Mouse (Mus musculus): ENCODE data around the gene F3. TPM values are rescaled to one million over a fixed set of nuclear protein-coding genes. Genes with fewer than 3 reads are reported as not detected.

F3 gene
- polyA plus RNA-seq, 1 experiment from 2014 or later, result 7.0 TPM

DNA sequence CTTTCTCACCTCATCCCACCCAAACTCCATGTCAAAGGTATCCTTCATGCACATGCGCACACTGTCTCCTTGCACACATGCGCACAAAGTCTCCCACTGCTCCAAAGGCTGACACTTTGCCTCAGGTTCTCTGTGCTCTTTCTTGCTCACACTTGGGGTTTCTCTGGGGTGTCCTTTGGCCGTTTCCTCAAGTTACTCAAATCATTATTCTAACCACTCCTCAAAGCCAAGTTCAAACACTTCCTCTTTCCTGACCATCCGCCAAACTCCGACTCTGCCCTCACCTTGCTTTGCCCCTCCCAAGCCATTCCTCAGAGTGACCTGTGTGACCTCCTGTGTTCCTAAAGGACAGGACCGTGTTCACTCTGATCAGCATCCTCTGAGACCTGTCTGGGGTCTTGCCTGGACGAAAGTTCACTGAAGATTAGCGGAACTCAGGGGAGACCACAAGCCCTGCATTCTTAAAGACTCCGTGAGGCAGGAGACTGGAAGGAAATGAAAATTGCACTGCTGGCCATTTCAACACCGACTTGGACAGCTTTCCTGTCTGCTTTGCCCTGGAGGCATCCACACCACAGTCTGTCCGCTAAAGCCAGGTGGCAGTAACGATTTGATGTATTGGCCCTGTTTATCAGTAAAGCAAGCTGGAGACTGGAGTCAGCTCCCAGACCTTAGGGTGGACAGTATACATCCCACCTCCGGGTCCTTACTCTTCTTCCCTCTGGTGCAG, 30.2 kb upstream of the F3 start:
- Histone ChIP-seq H3K4me2 (replicated peaks) (no peak overlapping the region), H3K9ac (no peak overlapping the region), H3K27me3 (replicated peaks) (no peaks in the 10 kb centered on the region), H3K36me3 (no peaks in the 10 kb centered on the region), H3K4me3 (no peak overlapping the region), H3K4me1 (no peaks in the 10 kb centered on the region), H3K9me3 (no peaks in the 10 kb centered on the region), H3K27ac (no peak overlapping the region)
- no peak for ATAC-seq (ENCODE audit: low FRiP score, low read depth)
- 82% methylated on average over 13 of the region's 13 CpGs for WGBS

DNA sequence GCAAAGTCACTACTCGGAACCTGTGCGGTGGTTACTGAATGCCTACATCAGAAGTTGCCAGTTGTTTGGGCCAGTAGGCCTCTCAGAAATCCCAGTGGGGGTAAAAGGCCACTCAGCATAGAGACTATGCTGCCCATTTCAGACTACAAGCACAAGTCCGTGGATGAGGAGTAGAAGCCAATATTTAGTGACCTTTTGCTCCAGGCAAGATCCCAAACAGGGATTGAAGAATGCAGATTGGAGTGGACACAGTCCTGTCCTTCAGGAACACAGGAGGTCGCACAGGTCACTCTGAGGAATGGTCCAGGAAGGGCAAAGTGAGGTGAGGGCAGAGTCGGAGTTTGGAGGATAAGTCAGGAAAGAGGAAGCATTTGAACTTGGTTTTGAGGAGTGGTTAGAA, 29.6 kb upstream of the F3 start:
- Histone ChIP-seq H3K9me3 (no peaks in the 10 kb centered on the region), H3K4me1 (no peaks in the 10 kb centered on the region)
- WGBS, result 89% methylated on average over 5 of the region's 5 CpGs

DNA sequence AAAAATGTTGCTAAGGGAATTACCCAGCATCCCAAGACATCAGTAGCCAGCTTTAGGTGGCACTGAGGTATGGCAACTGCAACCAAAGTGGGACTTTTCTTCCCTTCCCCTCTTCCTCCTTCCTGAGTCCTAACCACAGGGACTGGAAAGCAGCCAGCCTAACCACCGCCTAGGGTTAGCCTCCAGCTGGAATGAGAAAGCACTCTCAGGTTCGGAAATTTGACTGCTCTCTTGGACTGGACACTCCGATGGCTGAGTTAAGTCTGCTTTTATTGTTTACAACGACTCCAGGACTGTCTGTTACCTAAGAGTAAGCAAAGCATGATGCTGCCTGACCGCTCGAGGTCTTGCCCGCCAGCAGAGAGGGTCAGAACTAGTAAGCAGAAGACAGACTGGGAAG, 26.2 kb upstream of the F3 start:
- H3K27me3 ChIP-seq (replicated peaks), result no peaks in the 10 kb centered on the region
- no peak for ATAC-seq (ENCODE audit: low FRiP score, low read depth)
- no peak overlapping the region for H3K9ac ChIP-seq
- no peak overlapping the region for H3K4me2 ChIP-seq (replicated peaks)
- WGBS, result 92% methylated on average over 7 of the region's 7 CpGs
- peaks cover 23% of the 10 kb centered on the region for H3K4me1 ChIP-seq
- H3K36me3 ChIP-seq, result no peaks in the 10 kb centered on the region
- H3K9me3 ChIP-seq, result no peaks in the 10 kb centered on the region
- H3K4me3 ChIP-seq, result no peak overlapping the region
- no peak overlapping the region for H3K27ac ChIP-seq

More for the DNA sequence above, 29.6 kb upstream of the F3 start:
- Histone ChIP-seq H3K36me3 (no peaks in the 10 kb centered on the region), H3K27ac (no peak overlapping the region), H3K4me3 (no peak overlapping the region), H3K9ac (no peak overlapping the region), H3K27me3 (replicated peaks) (no peaks in the 10 kb centered on the region), H3K4me2 (replicated peaks) (no peak overlapping the region)
- ATAC-seq (ENCODE audit: low FRiP score, low read depth), result no peak

DNA sequence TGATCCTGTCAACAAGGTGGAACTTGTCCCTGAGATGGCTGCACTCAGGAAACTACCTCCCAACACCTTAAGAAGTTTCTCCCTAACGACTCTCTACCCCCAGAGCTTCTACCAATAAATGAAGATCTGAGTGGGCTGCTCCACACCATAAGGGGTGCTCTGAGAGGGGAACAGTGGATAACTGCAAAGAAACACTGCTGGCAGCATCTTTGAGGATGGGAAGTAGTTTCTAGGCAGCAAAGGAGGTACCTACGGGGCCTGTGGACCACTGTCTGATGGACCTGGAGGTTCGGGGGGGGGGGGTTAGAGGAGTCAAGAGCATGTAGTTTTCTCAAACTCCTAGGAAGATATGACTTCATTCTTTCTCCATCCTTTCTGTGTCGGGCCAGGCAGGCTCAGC, 23.9 kb upstream of the F3 start:
- H3K4me3 ChIP-seq, result no peak overlapping the region
- peaks cover 23% of the 10 kb centered on the region for H3K4me1 ChIP-seq
- H3K36me3 ChIP-seq, result no peaks in the 10 kb centered on the region
- ATAC-seq (ENCODE audit: low FRiP score, low read depth), result 0 out of 2 replicates have a peak, but pooled peaks have one; percentile 3
- no peak overlapping the region for H3K9ac ChIP-seq
- no peaks in the 10 kb centered on the region for H3K9me3 ChIP-seq
- H3K4me2 ChIP-seq (replicated peaks), result no peak overlapping the region
- no peaks in the 10 kb centered on the region for H3K27me3 ChIP-seq (replicated peaks)
- H3K27ac ChIP-seq, result peak overlapping the region; percentile 69; the same call in 1 of the 2 replicates
- WGBS, result 78% methylated on average over 4 of the region's 4 CpGs

DNA sequence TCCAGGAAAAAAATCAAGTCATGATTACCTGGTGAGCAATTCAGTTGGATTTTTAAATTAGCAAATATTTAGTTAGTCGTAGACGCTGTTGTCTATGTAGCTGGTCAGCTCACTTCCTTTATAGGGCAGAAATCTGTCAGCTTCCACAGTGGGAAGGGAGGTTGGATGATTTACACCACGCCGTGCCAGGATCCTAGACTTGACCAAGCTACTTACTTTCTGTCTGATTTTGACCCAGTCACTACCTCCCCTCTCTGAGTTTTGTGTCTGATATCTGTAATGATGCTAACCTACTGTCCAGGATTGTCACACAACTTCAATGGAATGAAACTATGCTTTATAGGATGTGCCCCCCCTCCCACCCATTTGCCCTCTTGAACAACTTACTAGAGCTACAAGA, 23.5 kb upstream of the F3 start:
- H3K9me3 ChIP-seq, result no peaks in the 10 kb centered on the region
- peak overlapping the region; percentile 69 for H3K27ac ChIP-seq
- peak; percentile 71 for ATAC-seq (ENCODE audit: low FRiP score, low read depth)
- H3K9ac ChIP-seq, result no peak overlapping the region
- 41% methylated on average over 4 of the region's 4 CpGs for WGBS
- H3K36me3 ChIP-seq, result no peaks in the 10 kb centered on the region
- H3K4me3 ChIP-seq, result no peak overlapping the region
- H3K4me1 ChIP-seq, result peaks cover 23% of the 10 kb centered on the region
- H3K27me3 ChIP-seq (replicated peaks), result no peaks in the 10 kb centered on the region
- peak overlapping the region; percentile 42 for H3K4me2 ChIP-seq (replicated peaks)

DNA sequence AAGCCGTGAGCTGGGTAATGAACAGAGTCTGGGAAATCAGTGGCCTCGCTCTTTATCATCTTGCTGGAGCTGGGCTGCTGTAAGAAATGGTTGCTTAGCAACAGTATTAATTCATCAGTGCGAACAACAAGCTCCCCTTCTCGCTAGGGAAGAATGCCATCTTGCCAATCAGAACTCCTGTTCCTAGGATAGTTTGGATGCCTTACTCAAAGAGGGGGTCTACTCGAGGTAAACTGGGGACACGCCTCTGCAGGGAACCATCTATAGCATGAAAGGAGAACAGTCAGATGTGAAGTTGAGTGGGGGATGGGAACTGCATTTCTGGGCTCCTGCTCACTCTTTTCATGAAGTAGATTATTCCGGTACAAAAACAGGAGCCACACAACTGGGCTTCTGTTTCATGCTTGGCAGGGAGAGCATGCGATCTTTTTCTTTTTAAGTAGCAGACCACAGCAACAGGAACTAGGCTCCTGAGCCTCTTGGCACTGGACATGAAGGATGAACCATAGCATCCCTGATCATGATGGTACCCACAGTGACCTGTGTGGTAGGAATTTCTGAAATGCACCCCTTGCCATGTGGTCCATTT, 22.9 kb upstream of the F3 start:
- peak; percentile 94 for ATAC-seq (ENCODE audit: low FRiP score, low read depth)
- no peaks in the 10 kb centered on the region for H3K36me3 ChIP-seq
- peaks cover 23% of the 10 kb centered on the region for H3K4me1 ChIP-seq
- H3K27me3 ChIP-seq (replicated peaks), result no peaks in the 10 kb centered on the region
- peak overlapping the region; percentile 42 for H3K4me2 ChIP-seq (replicated peaks)
- H3K27ac ChIP-seq, result peak overlapping the region; percentile 69
- H3K9me3 ChIP-seq, result no peaks in the 10 kb centered on the region
- no peak overlapping the region for H3K9ac ChIP-seq
- no peak overlapping the region for H3K4me3 ChIP-seq
- WGBS, result 12% methylated on average over 8 of the region's 8 CpGs

DNA sequence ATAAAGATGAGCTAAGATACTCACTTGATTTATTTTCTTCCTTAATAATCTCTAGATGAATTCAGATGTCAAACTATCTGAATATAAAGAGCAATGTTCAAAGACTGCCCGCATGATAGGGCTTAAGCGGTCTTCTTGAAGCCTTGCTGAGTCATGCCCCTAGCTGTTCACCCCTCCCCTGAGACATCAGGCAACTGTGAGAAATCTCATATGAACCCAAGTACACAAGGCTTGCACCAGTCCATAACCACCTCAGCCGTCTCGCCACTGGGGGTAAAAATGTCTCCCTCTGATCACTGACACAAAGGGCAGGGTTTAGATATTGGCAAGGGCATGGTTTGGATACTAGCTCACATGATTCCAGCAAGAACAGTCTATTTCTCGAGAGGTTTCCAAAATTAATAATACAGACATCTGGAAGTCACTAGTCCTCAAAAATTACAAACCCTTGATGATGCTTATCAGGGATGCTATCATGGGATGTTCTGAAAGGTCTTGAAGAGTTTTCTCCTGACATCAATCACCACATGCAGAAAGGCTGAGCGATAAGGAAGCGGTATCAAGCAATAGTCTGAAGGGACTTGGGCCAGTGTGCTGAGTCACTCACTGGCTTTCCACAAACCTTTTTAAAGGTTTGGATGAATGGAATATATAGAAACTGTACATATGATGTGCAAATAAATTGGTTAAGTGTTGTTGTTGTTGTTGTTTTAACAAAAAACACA, 20.0 kb upstream of the F3 start:
- no peak overlapping the region for H3K4me3 ChIP-seq
- no peak overlapping the region for H3K9ac ChIP-seq
- 85% methylated on average over 7 of the region's 7 CpGs for WGBS
- no peaks in the 10 kb centered on the region for H3K9me3 ChIP-seq
- H3K27me3 ChIP-seq (replicated peaks), result no peaks in the 10 kb centered on the region
- H3K27ac ChIP-seq, result no peak overlapping the region
- H3K36me3 ChIP-seq, result no peaks in the 10 kb centered on the region
- H3K4me1 ChIP-seq, result peaks cover 23% of the 10 kb centered on the region
- no peak for ATAC-seq (ENCODE audit: low FRiP score, low read depth)
- no peak overlapping the region for H3K4me2 ChIP-seq (replicated peaks)

DNA sequence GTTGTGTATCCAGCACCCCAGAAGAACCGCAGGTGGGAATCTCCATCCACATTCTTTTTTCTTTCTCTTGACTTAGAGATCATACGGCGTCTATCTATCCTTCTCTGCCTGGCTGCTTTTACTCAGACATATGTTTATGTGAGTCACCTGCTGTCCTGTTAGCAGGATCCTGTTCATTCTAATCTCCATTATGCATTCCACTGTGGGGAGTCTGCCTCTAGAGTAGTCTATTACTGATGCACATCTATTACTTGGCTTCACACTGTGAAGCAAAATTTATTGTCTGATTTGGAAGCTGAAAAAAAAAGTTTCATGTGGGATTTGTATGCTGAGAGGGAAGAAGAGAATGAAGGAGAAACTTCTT, 19.5 kb upstream of the F3 start:
- 53% methylated on average over 3 of the region's 3 CpGs for WGBS
- H3K36me3 ChIP-seq, result no peaks in the 10 kb centered on the region
- no peaks in the 10 kb centered on the region for H3K9me3 ChIP-seq
- H3K4me2 ChIP-seq (replicated peaks), result no peak overlapping the region
- H3K4me3 ChIP-seq, result no peak overlapping the region
- H3K27me3 ChIP-seq (replicated peaks), result no peaks in the 10 kb centered on the region
- no peak overlapping the region for H3K27ac ChIP-seq
- no peak for ATAC-seq (ENCODE audit: low FRiP score, low read depth)
- peaks cover 23% of the 10 kb centered on the region for H3K4me1 ChIP-seq
- no peak overlapping the region for H3K9ac ChIP-seq

DNA sequence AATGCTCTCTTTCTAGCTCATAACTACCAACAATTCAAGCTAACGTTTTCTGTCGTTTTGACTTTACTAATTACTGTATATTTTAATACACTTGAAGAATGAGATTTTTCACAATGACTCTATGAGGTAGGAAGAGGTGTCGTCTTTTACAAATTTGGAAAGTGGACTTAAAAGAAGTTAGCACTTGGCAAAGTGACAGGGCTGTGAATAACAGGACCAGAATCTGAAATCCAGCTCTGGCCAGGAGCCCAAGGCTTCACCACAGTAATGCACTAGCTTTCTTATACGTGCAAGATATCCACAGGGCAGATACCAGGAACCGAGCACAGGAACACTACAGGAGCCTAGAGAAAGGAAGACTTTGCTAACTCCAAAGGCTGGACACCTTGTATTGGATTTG, 17.2 kb upstream of the F3 start:
- H3K4me3 ChIP-seq, result no peak overlapping the region
- no peaks in the 10 kb centered on the region for H3K27me3 ChIP-seq (replicated peaks)
- H3K4me2 ChIP-seq (replicated peaks), result no peak overlapping the region
- peaks cover 9% of the 10 kb centered on the region for H3K4me1 ChIP-seq
- no peak overlapping the region for H3K27ac ChIP-seq
- no peak for ATAC-seq (ENCODE audit: low FRiP score, low read depth)
- H3K36me3 ChIP-seq, result no peaks in the 10 kb centered on the region
- no peaks in the 10 kb centered on the region for H3K9me3 ChIP-seq
- 80% methylated on average over 5 of the region's 5 CpGs for WGBS
- H3K9ac ChIP-seq, result no peak overlapping the region

DNA sequence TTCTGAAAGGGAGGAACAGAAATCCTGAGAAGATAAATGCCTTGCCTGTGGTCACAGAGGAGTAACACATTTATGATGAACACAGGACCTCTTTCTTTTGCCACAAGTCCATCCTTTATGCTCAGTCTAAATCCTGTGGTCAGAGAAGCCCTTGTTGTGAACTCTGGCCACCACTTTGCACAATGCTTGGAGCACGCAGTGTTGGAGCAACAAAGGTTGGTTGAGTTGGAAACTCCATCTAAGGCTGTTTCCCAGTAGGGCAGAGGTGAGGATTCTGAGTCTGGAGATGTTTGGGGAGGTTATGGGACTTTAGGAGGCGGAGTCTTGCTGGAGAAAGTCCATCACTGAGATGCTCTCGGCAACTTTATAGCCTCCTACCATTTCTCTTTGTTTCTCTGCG, 16.2 kb upstream of the F3 start:
- H3K4me1 ChIP-seq, result no peaks in the 10 kb centered on the region
- H3K27me3 ChIP-seq (replicated peaks), result no peaks in the 10 kb centered on the region
- H3K9me3 ChIP-seq, result no peaks in the 10 kb centered on the region
- H3K36me3 ChIP-seq, result no peaks in the 10 kb centered on the region
- no peak for ATAC-seq (ENCODE audit: low FRiP score, low read depth)
- no peak overlapping the region for H3K4me2 ChIP-seq (replicated peaks)
- no peak overlapping the region for H3K27ac ChIP-seq
- no peak overlapping the region for H3K9ac ChIP-seq
- no peak overlapping the region for H3K4me3 ChIP-seq
- WGBS, result 72% methylated on average over 4 of the region's 4 CpGs

DNA sequence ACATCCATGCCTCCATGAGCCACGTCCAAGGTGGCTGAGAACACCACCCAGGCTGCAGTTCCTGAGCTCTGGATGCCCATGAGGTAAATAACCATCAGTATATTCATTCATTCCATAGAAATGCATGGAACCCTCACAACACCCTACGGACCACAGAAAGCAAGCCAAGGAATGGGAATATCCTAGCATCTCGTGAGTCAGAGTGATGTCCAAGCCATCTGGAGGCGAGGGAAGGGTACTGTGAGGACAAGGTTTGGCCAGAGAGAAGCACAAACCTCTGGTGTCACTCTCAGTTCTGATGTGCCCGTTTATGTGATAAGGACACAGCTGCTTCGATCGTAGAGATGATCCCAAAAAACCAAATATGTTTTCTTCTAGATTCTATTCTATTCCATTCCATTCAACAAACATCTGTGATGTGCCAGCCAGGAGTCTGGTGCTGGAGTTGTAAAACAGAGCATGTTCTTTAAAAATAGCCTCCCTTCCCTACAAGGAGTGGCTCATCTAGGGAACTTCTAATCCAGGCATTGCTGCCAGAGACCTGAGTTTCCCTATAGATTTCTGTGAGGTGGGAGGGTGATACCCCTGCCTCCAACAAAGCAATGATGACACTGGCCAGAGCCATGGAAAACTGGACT, 12.3 kb upstream of the F3 start:
- WGBS, result 86% methylated on average over 7 of the region's 7 CpGs
- no peak for ATAC-seq (ENCODE audit: low FRiP score, low read depth)

DNA sequence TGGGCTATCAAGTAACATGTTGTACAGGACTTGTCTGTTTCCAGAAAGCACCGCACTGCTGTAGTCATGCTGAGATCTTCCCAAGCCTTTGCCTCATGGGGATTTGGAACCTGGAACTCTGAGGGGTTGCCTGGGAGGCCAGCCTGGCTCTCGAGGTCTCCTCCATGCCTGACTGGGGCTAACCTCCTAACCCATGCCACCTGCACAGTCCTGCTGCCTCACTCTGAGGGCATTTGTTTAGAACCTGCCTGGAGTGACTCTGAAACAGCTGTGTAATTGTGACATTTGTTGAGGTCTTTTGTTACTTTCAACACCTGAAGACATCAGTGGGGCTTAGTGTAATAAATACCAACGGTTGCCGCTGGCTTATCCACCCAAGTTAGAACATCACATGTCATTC, 11.1 kb upstream of the F3 start:
- H3K4me3 ChIP-seq, result no peak overlapping the region
- WGBS, result 66% methylated on average over 4 of the region's 4 CpGs
- H3K27ac ChIP-seq, result no peak overlapping the region
- no peaks in the 10 kb centered on the region for H3K36me3 ChIP-seq
- H3K27me3 ChIP-seq (replicated peaks), result no peaks in the 10 kb centered on the region
- H3K4me2 ChIP-seq (replicated peaks), result no peak overlapping the region
- no peaks in the 10 kb centered on the region for H3K4me1 ChIP-seq
- no peak for ATAC-seq (ENCODE audit: low FRiP score, low read depth)
- no peaks in the 10 kb centered on the region for H3K9me3 ChIP-seq
- no peak overlapping the region for H3K9ac ChIP-seq

More for the DNA sequence above, 12.3 kb upstream of the F3 start:
- Histone ChIP-seq H3K27me3 (replicated peaks) (no peaks in the 10 kb centered on the region), H3K27ac (no peak overlapping the region), H3K9ac (no peak overlapping the region), H3K4me1 (no peaks in the 10 kb centered on the region), H3K36me3 (no peaks in the 10 kb centered on the region), H3K9me3 (no peaks in the 10 kb centered on the region), H3K4me3 (no peak overlapping the region), H3K4me2 (replicated peaks) (no peak overlapping the region)
